Mouse (Mus musculus) lung, postnatal 0 days (tissue): ENCODE data around the gene Sbk3.
"Not testable (repeated sequence)": the region's sequence is repeated elsewhere in the genome, so short reads cannot be mapped to it uniquely, and the experiment has no call there.

Experiments
- CTCF ChIP-seq: IDR thresholded peaks from 2 replicates; pipeline ENCODE4 v1.5.1; 2016; ENCODE audit warnings: antibody characterized with exemption, mild to moderate bottlenecking
- EP300 ChIP-seq: IDR thresholded peaks from 2 replicates; pipeline ENCODE4 v1.6.1; 2016; ENCODE audit warnings: antibody characterized with exemption, mild to moderate bottlenecking, control low read depth

GRCm38 (mm10) chr7:5019576-5019975, 48.6 kb upstream of the Sbk3 start:
- TF ChIP-seq EP300, CTCF: not testable (repeated sequence)
